Mouse (Mus musculus): ENCODE results near the gene Cchcr1. TPM values are rescaled to one million over a fixed set of nuclear protein-coding genes. Genes with fewer than 3 reads are reported as not detected.
A peak's percentile ranks its signal among the peaks of the same experiment; 100 is the strongest.

Gene Cchcr1
- polyA plus RNA-seq, 1 experiment from 2014 or later = 7.4 TPM

GRCm38 (mm10) chr17:35515911-35516640, 824 bp upstream of the Cchcr1 start:
- 9% methylated on average over 25 of the region's 25 CpGs for WGBS (ENCODE audit: insufficient replicate concordance)
- peak; percentile 3; the same call in 1 of the 2 replicates for ATAC-seq (ENCODE audit: insufficient read depth)
- peak overlapping the region; percentile 72 for H3K4me3 ChIP-seq (replicated peaks)
- H3K27ac ChIP-seq (replicated peaks) = peak overlapping the region; percentile 35
- peaks cover 35% of the 10 kb centered on the region for H3K36me3 ChIP-seq (replicated peaks)
- H3K9me3 ChIP-seq (replicated peaks) = no peaks in the 10 kb centered on the region
- peak overlapping the region; percentile 64 for H3K9ac ChIP-seq
- H3K4me2 ChIP-seq = peak overlapping the region; percentile 87
- no peaks in the 10 kb centered on the region for H3K27me3 ChIP-seq
- peaks cover 43% of the 10 kb centered on the region for H3K4me1 ChIP-seq (replicated peaks)

DNA sequence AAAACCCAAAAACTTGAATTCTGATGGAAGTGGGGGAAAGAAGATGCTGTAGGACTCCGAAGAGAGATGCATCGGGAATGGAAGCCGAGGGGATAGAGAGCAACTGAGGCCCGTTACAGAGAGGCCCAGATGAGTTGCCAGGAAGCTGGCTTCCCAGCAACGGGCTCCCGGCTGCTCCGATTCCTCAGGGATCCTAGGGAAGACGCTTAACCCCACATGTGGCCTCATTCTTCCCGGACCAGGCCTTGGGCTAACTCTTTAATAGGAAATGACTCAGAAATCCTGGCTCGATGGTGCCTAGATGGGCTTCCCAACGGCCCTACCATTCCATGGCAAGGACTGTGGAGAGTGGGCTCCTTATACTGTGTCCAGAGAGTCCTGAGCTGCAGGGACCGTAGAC, 626 bp downstream of the Cchcr1 start:
- 14% methylated on average over 12 of the region's 12 CpGs for WGBS (ENCODE audit: insufficient replicate concordance)
- Histone ChIP-seq H3K9ac (peak overlapping the region; percentile 61), H3K4me1 (replicated peaks) (peaks cover 43% of the 10 kb centered on the region), H3K36me3 (replicated peaks) (peaks cover 38% of the 10 kb centered on the region), H3K27ac (replicated peaks) (peak overlapping the region; percentile 78), H3K27me3 (no peaks in the 10 kb centered on the region), H3K4me3 (replicated peaks) (peak overlapping the region; percentile 72), H3K4me2 (peak overlapping the region; percentile 87), H3K9me3 (replicated peaks) (no peaks in the 10 kb centered on the region)
- ATAC-seq (ENCODE audit: insufficient read depth) = no peak

GRCm38 (mm10) chr17:35524354-35524753, 7.5 kb downstream of the Cchcr1 start:
- no peaks in the 10 kb centered on the region for H3K9me3 ChIP-seq (replicated peaks)
- H3K36me3 ChIP-seq (replicated peaks) = peaks cover 55% of the 10 kb centered on the region
- H3K27me3 ChIP-seq = no peaks in the 10 kb centered on the region
- no peak overlapping the region for H3K27ac ChIP-seq (replicated peaks)
- H3K4me1 ChIP-seq (replicated peaks) = no peaks in the 10 kb centered on the region
- H3K9ac ChIP-seq = no peak overlapping the region
- H3K4me3 ChIP-seq (replicated peaks) = no peak overlapping the region
- 79% methylated on average over 9 of the region's 9 CpGs for WGBS (ENCODE audit: insufficient replicate concordance)
- no peak overlapping the region for H3K4me2 ChIP-seq
- no peak; the same call in 1 of the 2 replicates for ATAC-seq (ENCODE audit: insufficient read depth)

- peaks cover 59% of the 10 kb centered on the region for H3K36me3 ChIP-seq (replicated peaks)
- no peak for ATAC-seq (ENCODE audit: insufficient read depth)
- H3K4me2 ChIP-seq = no peak overlapping the region
- no peak overlapping the region for H3K27ac ChIP-seq (replicated peaks)
- 38% methylated on average over 8 of the region's 8 CpGs for WGBS (ENCODE audit: insufficient replicate concordance)
- H3K4me3 ChIP-seq (replicated peaks) = no peak overlapping the region
- no peak overlapping the region for H3K9ac ChIP-seq
- H3K9me3 ChIP-seq (replicated peaks) = no peaks in the 10 kb centered on the region
- no peaks in the 10 kb centered on the region for H3K27me3 ChIP-seq
- no peaks in the 10 kb centered on the region for H3K4me1 ChIP-seq (replicated peaks)
Observed at GRCm38 (mm10) chr17:35526644-35527043, 9.7 kb downstream of the Cchcr1 start.

DNA sequence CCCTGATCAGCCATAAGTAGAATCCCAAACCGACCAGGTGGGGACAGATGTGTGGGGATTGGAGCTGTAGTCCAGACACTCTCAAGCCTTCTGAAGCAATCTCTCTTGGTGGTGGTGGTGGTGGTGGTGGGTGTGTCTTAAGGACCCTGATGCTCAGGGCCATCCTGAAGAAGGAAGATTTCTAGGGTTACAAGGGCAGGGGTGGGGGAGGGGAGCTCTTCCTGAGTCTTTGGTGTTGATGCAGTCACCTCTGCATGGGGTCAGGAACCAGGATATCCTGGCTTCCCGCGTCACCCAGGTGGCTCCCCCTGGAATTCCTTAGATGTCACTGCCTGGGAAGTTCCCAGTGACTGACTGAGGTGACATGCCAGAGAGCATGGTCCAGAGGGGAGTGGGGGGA, 15.5 kb downstream of the Cchcr1 start:
- no peaks in the 10 kb centered on the region for H3K4me1 ChIP-seq (replicated peaks)
- no peak overlapping the region for H3K4me2 ChIP-seq
- no peak overlapping the region for H3K9ac ChIP-seq
- no peak overlapping the region for H3K27ac ChIP-seq (replicated peaks)
- ATAC-seq (ENCODE audit: insufficient read depth) = no peak
- WGBS (ENCODE audit: insufficient replicate concordance) = 9% methylated on average over 3 of the region's 3 CpGs
- peaks cover 7% of the 10 kb centered on the region; the same call in 1 of the 2 replicates for H3K27me3 ChIP-seq
- H3K36me3 ChIP-seq (replicated peaks) = peaks cover 29% of the 10 kb centered on the region
- H3K9me3 ChIP-seq (replicated peaks) = no peaks in the 10 kb centered on the region
- no peak overlapping the region for H3K4me3 ChIP-seq (replicated peaks)

GRCm38 (mm10) chr17:35532901-35533300, 16.0 kb downstream of the Cchcr1 start, which contains the start of gene Psors1c2:
Gene Psors1c2 (plus strand): TSS chr17:35533201.
- Histone ChIP-seq H3K27ac (replicated peaks) (no peak within 1 kb of the TSS), H3K4me1 (replicated peaks) (no peaks in the 10 kb centered on the region), H3K4me3 (replicated peaks) (no peak within 1 kb of the TSS), H3K36me3 (replicated peaks) (peaks cover 29% of the 10 kb centered on the region), H3K4me2 (no peak within 1 kb of the TSS), H3K9me3 (replicated peaks) (no peaks in the 10 kb centered on the region), H3K27me3 (peaks cover 7% of the 10 kb centered on the region; the same call in 1 of the 2 replicates), H3K9ac (no peak within 1 kb of the TSS)
- no peak for ATAC-seq (ENCODE audit: insufficient read depth)
- 21% methylated on average over 7 of the region's 7 CpGs for WGBS (ENCODE audit: insufficient replicate concordance)

- WGBS (ENCODE audit: insufficient replicate concordance) = 8% methylated on average over 6 of the region's 6 CpGs
- no peak for ATAC-seq (ENCODE audit: insufficient read depth)
Observed at GRCm38 (mm10) chr17:35534343-35534742, 17.4 kb downstream of the Cchcr1 start.

GRCm38 (mm10) chr17:35537421-35537820, 20.5 kb downstream of the Cchcr1 start:
- ATAC-seq (ENCODE audit: insufficient read depth) = no peak
- Histone ChIP-seq H3K4me2 (no peak overlapping the region), H3K9me3 (replicated peaks) (no peaks in the 10 kb centered on the region), H3K36me3 (replicated peaks) (no peaks in the 10 kb centered on the region), H3K27ac (replicated peaks) (no peak overlapping the region), H3K4me1 (replicated peaks) (no peaks in the 10 kb centered on the region), H3K27me3 (peaks cover 9% of the 10 kb centered on the region; the same call in 1 of the 2 replicates), H3K9ac (no peak overlapping the region), H3K4me3 (replicated peaks) (no peak overlapping the region)
- 62% methylated on average over 4 of the region's 4 CpGs for WGBS (ENCODE audit: insufficient replicate concordance)

More at GRCm38 (mm10) chr17:35534343-35534742, 17.4 kb downstream of the Cchcr1 start:
- Histone ChIP-seq H3K9me3 (replicated peaks) (no peaks in the 10 kb centered on the region), H3K36me3 (replicated peaks) (peaks cover 15% of the 10 kb centered on the region; the same call in 1 of the 2 replicates), H3K4me1 (replicated peaks) (no peaks in the 10 kb centered on the region), H3K4me2 (no peak overlapping the region), H3K4me3 (replicated peaks) (no peak overlapping the region), H3K27me3 (peaks cover 9% of the 10 kb centered on the region; the same call in 1 of the 2 replicates), H3K27ac (replicated peaks) (no peak overlapping the region), H3K9ac (no peak overlapping the region)

- no peak for ATAC-seq (ENCODE audit: insufficient read depth)
- WGBS (ENCODE audit: insufficient replicate concordance) = 60% methylated on average over 1 of the region's 1 CpGs
- H3K27me3 ChIP-seq = peaks cover 4% of the 10 kb centered on the region; the same call in 1 of the 2 replicates
Observed at GRCm38 (mm10) chr17:35538476-35538875, 21.6 kb downstream of the Cchcr1 start.

GRCm38 (mm10) chr17:35539540-35539939, 22.6 kb downstream of the Cchcr1 start:
- 45% methylated on average over 10 of the region's 10 CpGs for WGBS (ENCODE audit: insufficient replicate concordance)
- Histone ChIP-seq H3K4me1 (replicated peaks) (no peaks in the 10 kb centered on the region), H3K4me2 (no peak overlapping the region), H3K27ac (replicated peaks) (no peak overlapping the region), H3K36me3 (replicated peaks) (no peaks in the 10 kb centered on the region), H3K27me3 (0 out of 2 replicates have a peak, but pooled peaks cover 3% of the 10 kb centered on the region), H3K9ac (no peak overlapping the region), H3K9me3 (replicated peaks) (no peaks in the 10 kb centered on the region), H3K4me3 (replicated peaks) (no peak overlapping the region)
- ATAC-seq (ENCODE audit: insufficient read depth) = no peak

More at GRCm38 (mm10) chr17:35538476-35538875, 21.6 kb downstream of the Cchcr1 start:
- Histone ChIP-seq H3K27ac (replicated peaks) (no peak overlapping the region), H3K4me3 (replicated peaks) (no peak overlapping the region), H3K9me3 (replicated peaks) (no peaks in the 10 kb centered on the region), H3K36me3 (replicated peaks) (no peaks in the 10 kb centered on the region), H3K4me2 (no peak overlapping the region), H3K4me1 (replicated peaks) (no peaks in the 10 kb centered on the region), H3K9ac (no peak overlapping the region)

DNA sequence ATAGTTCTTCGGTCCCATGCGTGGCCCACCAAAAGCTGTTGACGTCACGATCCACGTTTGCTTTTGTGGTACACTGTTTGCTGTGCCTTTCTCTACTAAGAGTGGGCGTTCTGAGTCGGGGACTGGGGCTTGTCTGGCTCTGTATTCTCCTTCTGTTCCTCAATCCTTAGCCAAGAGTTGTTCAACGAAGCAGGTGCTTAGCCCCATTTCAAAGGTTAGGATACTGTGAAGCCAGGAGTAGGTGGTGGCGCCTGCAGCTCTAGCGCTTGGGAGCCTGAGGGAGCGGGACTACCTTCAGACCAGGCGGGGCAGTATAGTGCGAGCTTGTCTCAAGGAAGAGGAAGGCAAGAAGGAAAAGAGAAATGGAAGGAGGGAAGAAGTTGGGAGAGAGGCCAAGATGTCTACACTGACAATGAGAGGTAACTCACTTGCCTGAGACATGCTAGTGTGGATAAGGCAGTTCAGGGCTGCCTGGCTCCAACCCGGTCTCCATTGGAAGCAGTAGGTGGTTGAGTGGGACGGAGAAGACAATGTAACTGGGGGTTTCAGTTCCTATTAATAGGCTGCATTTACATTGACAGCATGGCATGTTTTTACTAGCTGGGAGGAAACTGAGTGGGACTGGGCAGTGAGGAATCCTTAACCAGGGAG, 26.0 kb downstream of the Cchcr1 start:
- Histone ChIP-seq H3K4me3 (replicated peaks) (no peak overlapping the region), H3K4me2 (no peak overlapping the region), H3K27me3 (0 out of 2 replicates have a peak, but pooled peaks cover 7% of the 10 kb centered on the region), H3K4me1 (replicated peaks) (no peaks in the 10 kb centered on the region), H3K36me3 (replicated peaks) (no peaks in the 10 kb centered on the region), H3K27ac (replicated peaks) (no peak overlapping the region), H3K9ac (no peak overlapping the region), H3K9me3 (replicated peaks) (no peaks in the 10 kb centered on the region)
- ATAC-seq (ENCODE audit: insufficient read depth) = no peak
- WGBS (ENCODE audit: insufficient replicate concordance) = 65% methylated on average over 15 of the region's 15 CpGs
